Mouse (Mus musculus): Measurements from ENCODE around the gene Il12rb1.

The Il12rb1 gene

DNA sequence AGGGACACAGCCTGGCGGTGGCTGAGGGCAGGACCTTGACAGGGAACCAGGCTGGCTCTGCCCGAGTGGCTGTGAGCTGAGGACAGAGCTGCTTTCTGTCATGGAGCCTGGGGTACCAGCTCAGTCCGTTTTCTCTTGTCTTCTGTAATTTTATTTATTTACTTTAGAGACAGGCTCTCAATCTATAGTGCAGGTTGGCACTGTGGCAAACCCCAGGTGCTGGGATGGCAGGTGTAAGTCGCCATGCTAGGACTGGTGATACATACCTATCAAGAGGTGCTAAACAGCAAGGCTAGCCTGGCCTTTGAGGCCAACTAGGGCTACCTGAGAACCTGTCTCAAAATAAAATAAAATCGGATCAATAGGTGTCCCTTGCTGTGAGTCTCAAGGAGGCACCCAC, 47.8 kb downstream of the Il12rb1 start:
- no peak for DNase-seq

DNA sequence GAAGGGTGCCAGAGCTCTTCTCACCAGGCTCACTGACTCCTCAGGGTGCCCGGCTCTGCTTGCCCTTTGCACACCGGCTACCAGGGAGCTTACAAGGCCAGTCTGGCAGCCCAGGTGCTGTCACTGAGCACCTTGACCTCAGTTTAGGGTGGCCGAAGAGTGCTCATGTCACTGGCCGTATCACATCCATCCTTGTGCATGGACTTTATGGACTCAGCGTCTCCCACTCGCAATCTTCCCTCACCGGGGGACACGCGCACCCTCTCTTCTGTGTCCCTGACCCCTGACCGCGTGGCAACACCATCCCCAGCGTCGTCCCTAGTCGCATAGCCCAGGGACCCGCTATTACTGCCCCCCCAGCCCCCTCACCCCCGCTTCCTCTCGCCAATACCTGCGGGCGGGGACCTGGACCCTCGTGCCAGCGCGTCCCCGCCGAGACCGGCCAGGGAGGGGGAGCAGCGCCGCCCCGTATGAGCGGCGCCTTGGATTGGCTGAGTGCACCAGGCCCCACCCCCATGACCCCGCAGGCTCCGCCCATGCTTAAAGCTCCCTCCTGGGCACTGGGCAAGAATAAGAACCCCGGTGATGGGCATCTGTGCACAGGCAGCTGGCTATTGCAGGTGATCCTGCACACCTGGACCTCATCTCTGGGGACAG, 48.4 kb downstream of the Il12rb1 start:
- peak; percentile 83 for DNase-seq

DNA sequence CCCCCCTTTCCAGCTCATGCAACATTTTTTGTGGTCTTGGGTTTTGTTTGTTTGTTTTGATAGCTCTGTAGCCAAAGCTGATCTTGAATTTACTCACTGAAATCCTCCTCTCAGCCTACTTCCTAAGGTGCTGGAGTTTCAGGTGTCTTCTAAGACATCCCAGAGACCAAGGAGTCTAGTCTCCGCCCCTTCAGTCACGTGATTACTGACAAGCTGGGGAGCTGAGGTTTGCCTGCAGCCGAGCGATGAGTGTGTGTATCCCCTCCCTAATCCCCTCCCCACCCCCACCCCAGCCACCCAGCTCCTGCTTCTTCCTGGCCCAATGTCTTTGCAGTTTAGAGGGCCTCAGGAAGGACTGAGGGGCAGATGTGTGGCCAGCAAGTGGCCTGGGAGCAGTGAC, 49.3 kb downstream of the Il12rb1 start:
- no peak for DNase-seq

DNA sequence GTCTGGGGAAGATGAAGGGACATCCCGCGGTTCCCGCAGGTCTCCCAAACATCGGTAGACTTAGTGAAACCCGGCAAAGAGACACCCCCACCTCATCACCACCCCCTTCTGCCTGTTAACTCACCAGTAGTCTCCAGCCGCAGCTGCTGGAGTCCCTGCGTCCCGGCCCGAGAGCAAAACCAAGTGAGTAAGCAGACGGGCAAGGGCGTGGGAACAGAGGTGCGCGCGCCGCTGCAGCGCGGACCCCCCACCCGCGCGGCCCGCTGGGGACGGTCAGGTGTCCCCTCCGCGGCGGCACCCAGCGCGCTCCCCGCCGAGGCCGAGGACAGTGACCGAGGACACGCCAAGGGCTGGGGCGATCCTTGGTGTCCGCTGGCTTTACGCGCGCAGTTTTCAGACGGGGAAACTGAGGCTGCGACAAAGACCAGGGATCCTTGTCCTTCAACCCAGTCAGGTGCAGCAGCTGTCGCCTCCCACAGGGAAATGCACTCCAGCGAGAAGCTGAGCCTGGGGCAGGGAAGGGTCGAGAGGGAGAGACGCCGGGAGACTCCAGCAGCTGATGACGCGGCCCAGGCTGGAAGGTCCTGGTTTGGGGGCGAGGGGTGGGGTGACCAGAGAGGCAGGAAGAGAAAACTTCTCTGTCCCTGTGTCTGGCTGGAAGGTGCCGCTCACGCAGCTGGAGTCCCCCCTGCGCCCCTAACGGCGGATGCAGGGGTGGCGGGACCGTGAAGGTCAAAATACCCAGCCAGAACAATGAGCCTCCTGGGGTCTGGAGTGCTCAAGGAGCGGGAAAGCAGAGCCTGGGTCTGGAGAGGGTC, 54.8 kb downstream of the Il12rb1 start, which contains the start of gene Kcnn1:
Kcnn1 (minus strand) TSS at position 435 of the 818 bp plus-strand sequence.
- DNase-seq, result peak; percentile 53

DNA sequence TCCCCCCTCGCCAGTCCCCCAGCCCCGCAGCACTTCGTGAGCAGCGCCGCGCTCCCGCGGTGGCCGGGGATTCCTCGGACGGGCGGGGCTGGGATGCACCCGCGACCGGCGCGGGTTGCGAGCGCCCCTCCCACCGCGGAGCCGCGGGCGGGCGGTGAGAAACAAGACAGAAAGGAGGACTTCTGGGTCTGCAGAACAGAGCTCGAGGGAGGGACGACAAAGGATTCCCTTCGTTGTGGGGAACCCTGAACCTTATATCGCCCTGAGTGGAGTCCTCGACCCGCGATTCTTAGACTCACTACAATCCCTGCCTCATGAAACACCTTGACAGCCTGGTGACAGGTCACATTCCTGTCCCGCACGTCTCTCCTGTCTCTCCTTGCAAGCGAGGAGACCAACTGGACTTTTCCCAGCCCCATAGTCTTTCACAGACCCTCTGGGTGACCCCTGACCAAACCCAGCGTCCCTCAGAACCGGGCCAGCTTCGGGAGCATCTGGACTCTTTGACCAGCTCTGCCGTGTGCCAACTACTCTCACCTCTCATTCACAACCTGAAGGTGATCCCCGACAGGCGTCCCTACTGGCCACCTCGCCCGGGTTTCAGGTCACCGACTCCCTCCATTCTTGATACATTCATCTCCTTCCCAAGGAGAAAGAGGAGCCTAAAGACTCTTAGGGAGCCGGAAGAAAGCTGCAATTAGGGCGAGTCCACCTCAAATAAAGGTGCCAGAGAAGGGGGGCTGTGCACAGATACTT, 55.9 kb downstream of the Il12rb1 start:
- peak; percentile 51 for DNase-seq

DNA sequence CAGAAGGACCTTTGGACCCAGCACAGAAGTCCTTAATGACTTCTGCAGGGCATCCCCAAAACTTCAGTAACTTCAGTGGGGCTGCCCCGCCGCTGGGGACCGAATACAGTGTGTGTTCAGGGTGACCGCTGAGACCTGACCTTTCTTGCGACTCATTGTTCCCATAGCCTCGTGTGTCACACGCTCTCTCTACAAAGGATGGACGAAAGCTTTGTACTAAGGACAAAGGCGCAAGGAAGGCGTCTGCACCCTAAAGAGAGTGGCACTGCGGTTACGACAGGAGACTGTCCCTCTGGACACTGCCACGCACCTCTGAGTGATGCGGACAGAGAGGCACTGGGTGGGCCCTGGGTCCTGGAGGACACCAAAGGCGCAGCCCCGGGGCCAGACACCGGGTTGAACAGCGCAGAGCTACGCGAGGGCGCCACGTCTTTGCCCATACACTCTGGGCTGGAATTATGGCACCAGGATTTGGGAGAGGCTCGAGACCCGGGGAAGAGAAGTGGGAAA, 56.5 kb downstream of the Il12rb1 start:
- DNase-seq, result peak; percentile 58

DNA sequence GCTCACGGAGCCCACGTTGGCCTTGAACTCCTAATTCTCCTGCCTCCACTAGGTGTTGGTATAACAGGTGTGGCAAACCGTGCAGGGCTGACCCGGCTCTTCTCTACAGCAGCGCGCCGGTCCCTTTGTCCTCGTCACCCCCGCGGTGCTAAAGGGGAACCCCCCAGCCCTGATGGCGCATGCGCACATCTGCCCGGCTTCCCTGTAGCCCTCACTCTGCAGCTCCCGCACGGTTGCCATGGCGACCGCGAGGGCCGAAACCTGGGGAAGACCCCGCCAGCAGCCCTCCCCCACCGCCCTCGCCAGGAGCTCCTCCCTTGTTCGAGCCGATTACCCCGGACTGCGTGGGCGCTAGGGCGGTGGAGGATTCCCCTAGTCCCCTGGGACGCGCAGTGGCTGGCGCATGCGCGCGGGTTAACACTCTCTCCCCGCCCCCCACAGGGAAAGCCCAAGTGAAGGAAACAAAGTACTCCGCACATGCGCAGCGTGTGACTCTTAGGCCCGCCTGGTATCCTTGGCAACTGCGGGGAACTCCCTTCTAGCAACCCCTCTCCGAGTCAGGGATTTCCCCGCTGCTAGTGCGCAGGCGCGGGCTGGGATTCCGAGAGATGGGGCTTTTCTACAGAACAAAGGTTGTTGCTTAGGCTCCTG, 57.2 kb downstream of the Il12rb1 start:
- peak; percentile 99 for DNase-seq

DNA sequence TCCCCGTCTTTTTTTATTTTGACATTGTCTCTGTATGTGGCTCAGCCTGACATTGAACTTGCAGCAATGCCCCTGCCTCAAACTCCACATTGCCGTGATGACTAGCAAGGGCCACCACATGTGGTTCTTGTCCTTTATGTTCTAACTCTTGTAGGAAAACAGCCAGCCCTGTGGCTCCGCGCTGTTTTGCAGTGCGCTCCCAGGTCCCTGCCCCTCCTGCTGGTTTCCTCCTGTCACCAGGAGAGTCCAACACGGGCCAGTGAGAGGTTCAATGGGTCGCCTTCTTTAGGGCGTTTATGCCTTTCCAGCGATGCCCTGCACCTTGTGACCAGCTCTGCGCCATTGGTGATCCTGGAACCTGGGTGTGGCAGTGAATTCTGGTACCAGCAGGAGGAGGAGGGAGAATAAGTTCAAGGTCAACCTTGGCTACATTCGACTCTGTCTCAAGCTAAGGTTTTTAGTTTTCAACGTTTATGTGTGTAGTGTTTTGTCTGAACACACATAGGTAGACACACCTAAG, 57.8 kb downstream of the Il12rb1 start:
- no peak for DNase-seq

DNA sequence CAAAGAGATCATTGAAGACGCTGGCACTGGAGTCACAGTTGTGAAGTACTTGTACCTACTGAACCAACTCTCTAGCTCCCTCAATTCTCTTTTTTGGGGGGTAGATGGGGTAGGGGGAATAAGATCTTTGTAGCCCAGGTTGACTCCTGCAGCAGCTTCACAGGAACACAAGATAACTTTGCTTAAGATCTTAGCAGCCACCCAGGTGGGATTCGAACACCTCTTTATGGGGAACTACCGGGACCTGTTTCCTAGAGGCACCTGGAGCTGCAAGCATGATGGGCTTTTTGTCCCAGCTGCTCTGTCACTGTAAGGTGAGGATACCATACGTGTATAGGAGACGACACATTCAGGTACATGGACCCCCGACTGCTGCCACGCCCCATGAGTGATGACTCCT, 58.3 kb downstream of the Il12rb1 start:
- no peak for DNase-seq

DNA sequence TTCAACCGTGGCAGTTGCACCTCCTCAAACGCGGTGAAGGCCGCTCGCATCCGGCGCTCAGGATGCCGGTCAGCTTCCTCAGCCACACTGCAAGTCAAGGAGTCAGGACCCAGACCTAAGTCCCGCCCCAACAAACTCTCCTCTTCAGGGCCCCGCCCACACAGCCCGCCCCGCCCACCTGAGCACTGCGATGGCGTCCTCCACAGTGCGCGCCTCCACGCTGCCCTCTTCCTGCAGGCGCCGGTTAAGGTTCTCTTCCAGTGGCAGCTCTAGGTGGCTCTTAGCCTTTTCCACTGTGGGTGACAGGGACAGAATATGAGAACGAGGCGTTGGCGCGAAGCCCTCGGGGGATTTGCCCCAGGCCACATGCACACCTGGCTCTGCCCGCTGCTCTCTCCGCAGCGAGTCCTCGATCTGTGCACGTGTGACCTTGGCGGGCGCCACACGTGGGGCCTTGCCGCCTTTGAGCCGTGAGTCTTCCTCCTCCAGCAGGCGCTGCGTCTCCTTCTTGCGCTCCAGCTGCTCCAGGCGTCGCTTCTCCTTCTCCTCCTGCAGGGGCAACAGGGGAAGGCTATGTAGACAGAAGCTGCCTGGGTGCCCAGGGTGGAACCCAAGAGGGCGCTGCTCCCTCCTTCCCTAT, 60.4 kb downstream of the Il12rb1 start:
- DNase-seq, result peak; percentile 57

DNA sequence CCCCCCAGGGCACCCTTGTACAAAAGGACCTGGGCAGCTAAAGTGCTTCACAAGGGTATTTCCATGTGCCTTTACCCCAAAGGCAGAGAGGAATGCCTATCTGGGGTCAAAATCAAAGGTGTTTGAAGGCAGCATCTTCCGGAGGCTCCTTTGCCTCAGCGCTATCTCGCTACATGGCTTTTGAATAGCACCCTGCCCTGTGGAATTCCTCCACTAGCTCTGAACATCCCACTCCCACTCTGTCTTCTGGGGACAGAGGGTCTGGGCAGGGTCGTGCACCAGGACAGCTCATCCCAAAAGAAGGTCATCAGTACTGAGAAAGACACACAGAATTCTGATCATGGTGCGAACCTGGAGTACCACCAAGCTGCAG, 60.9 kb downstream of the Il12rb1 start:
- no peak for DNase-seq

DNA sequence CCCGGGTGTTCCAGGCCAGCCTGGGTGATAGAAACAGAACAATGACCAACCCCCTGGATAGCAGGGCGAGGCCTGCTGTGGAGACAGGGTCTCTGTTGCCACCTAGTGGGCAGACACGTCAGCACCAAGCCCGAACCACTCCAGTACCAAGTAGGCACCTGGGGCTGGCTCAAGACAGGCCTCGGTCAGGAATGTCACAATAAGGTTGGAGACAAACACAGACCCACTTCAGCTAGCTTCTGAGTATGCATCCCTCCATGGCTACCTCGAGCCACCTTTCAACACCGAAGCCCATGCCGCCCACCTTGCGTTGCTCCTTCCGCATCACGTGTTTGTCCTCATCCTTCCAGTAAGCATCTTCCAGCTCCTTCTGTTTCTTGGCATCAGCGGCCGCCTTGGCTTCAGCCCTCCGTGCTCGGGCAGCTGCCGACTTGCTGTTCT, 61.4 kb downstream of the Il12rb1 start:
- DNase-seq, result peak; percentile 68
